Mouse (Mus musculus): ENCODE measurements at regions not wholly inside any gene's neighbourhood (a gene's known extent, or its start where the extent isn't known, plus 50 kb on each side); places are given as distances from the start of the nearest gene placed in this dataset.

GRCm38 (mm10) chr6:106920951-106921350 is 121.1 kb upstream of the Crbn start:
- H3K36me3 ChIP-seq (ENCODE audit: insufficient read depth, low read length) = no peaks in the 10 kb centered on the region
- H3K27ac ChIP-seq = no peak overlapping the region
- H3K4me3 ChIP-seq (replicated peaks; ENCODE audit: low read depth, low read length) = no peak overlapping the region
- H3K4me2 ChIP-seq (ENCODE audit: low read length) = no peak overlapping the region
- DNase-seq (ENCODE audit: low spot score) (no peak), ATAC-seq (replicated peaks; ENCODE audit: low FRiP score, low read depth) (no peak)
- H3K27me3 ChIP-seq (ENCODE audit: insufficient read depth, low read length) = no peaks in the 10 kb centered on the region
- H3K4me1 ChIP-seq (replicated peaks; ENCODE audit: insufficient read depth, low read length) = no peaks in the 10 kb centered on the region
- no peak for TF ChIP-seq CTCF (IDR thresholded peaks at IDR 0.05; ENCODE audit: low read depth)
- H3K9ac ChIP-seq (ENCODE audit: low read depth, low read length) = no peak overlapping the region
- H3K9me3 ChIP-seq (replicated peaks; ENCODE audit: low read length) = no peaks in the 10 kb centered on the region
- 51% methylated on average over 2 of the region's 2 CpGs for WGBS

GRCm38 (mm10) chr6:106925486-106925885 is 125.6 kb upstream of the Crbn start:
- H3K4me2 ChIP-seq (ENCODE audit: low read length) = no peak overlapping the region

GRCm38 (mm10) chr6:106933584-106933983 is 133.7 kb upstream of the Crbn start:
- Histone ChIP-seq H3K4me3 (replicated peaks; ENCODE audit: low read depth, low read length) (no peak overlapping the region), H3K4me2 (ENCODE audit: low read length) (no peak overlapping the region), H3K4me1 (replicated peaks; ENCODE audit: insufficient read depth, low read length) (no peaks in the 10 kb centered on the region), H3K36me3 (ENCODE audit: insufficient read depth, low read length) (no peaks in the 10 kb centered on the region), H3K27ac (no peak overlapping the region), H3K9ac (ENCODE audit: low read depth, low read length) (no peak overlapping the region), H3K9me3 (replicated peaks; ENCODE audit: low read length) (no peaks in the 10 kb centered on the region), H3K27me3 (ENCODE audit: insufficient read depth, low read length) (no peaks in the 10 kb centered on the region)
- ATAC-seq (replicated peaks; ENCODE audit: low FRiP score, low read depth) (no peak), DNase-seq (ENCODE audit: low spot score) (no peak)
- WGBS = 82% methylated on average over 6 of the region's 6 CpGs
- TF ChIP-seq CTCF (IDR thresholded peaks at IDR 0.05; ENCODE audit: low read depth) = no peak

More at GRCm38 (mm10) chr6:106925486-106925885, 125.6 kb upstream of the Crbn start:
- no peaks in the 10 kb centered on the region for H3K4me1 ChIP-seq (replicated peaks; ENCODE audit: insufficient read depth, low read length)
- TF ChIP-seq CTCF (IDR thresholded peaks at IDR 0.05; ENCODE audit: low read depth) = no peak
- H3K9ac ChIP-seq (ENCODE audit: low read depth, low read length) = no peak overlapping the region
- 73% methylated on average over 2 of the region's 2 CpGs for WGBS
- H3K27ac ChIP-seq = no peak overlapping the region
- H3K9me3 ChIP-seq (replicated peaks; ENCODE audit: low read length) = no peaks in the 10 kb centered on the region
- ATAC-seq (replicated peaks; ENCODE audit: low FRiP score, low read depth) (no peak), DNase-seq (ENCODE audit: low spot score) (no peak)
- H3K4me3 ChIP-seq (replicated peaks; ENCODE audit: low read depth, low read length) = no peak overlapping the region
- no peaks in the 10 kb centered on the region for H3K36me3 ChIP-seq (ENCODE audit: insufficient read depth, low read length)
- H3K27me3 ChIP-seq (ENCODE audit: insufficient read depth, low read length) = no peaks in the 10 kb centered on the region

- Histone ChIP-seq H3K27me3 (ENCODE audit: insufficient read depth, low read length) (no peaks in the 10 kb centered on the region), H3K9ac (ENCODE audit: low read depth, low read length) (no peak overlapping the region), H3K4me2 (ENCODE audit: low read length) (no peak overlapping the region), H3K27ac (no peak overlapping the region), H3K9me3 (replicated peaks; ENCODE audit: low read length) (no peaks in the 10 kb centered on the region), H3K4me3 (replicated peaks; ENCODE audit: low read depth, low read length) (no peak overlapping the region), H3K4me1 (replicated peaks; ENCODE audit: insufficient read depth, low read length) (no peaks in the 10 kb centered on the region), H3K36me3 (ENCODE audit: insufficient read depth, low read length) (no peaks in the 10 kb centered on the region)
- ATAC-seq (replicated peaks; ENCODE audit: low FRiP score, low read depth) (no peak), DNase-seq (ENCODE audit: low spot score) (no peak)
- TF ChIP-seq CTCF (IDR thresholded peaks at IDR 0.05; ENCODE audit: low read depth) = no peak
- WGBS = 58% methylated on average over 3 of the region's 3 CpGs
These were observed 146.5 kb upstream of the Crbn start for GRCm38 (mm10) chr6:106946227-106946927.

- no peaks in the 10 kb centered on the region for H3K9me3 ChIP-seq (replicated peaks; ENCODE audit: low read length)
- no peak overlapping the region for H3K27ac ChIP-seq
- no peak overlapping the region for H3K4me3 ChIP-seq (replicated peaks; ENCODE audit: low read depth, low read length)
- no peaks in the 10 kb centered on the region for H3K4me1 ChIP-seq (replicated peaks; ENCODE audit: insufficient read depth, low read length)
- ATAC-seq (replicated peaks; ENCODE audit: low FRiP score, low read depth) (no peak), DNase-seq (ENCODE audit: low spot score) (no peak)
- no peak for TF ChIP-seq CTCF (IDR thresholded peaks at IDR 0.05; ENCODE audit: low read depth)
- H3K4me2 ChIP-seq (ENCODE audit: low read length) = no peak overlapping the region
- H3K36me3 ChIP-seq (ENCODE audit: insufficient read depth, low read length) = no peaks in the 10 kb centered on the region
- no peak overlapping the region for H3K9ac ChIP-seq (ENCODE audit: low read depth, low read length)
- 66% methylated on average over 4 of the region's 4 CpGs for WGBS
- H3K27me3 ChIP-seq (ENCODE audit: insufficient read depth, low read length) = no peaks in the 10 kb centered on the region
These were observed 151.0 kb upstream of the Crbn start for GRCm38 (mm10) chr6:106950909-106951308.

- no peak overlapping the region for H3K27ac ChIP-seq
- H3K36me3 ChIP-seq (ENCODE audit: insufficient read depth, low read length) = no peaks in the 10 kb centered on the region
- no peaks in the 10 kb centered on the region for H3K4me1 ChIP-seq (replicated peaks; ENCODE audit: insufficient read depth, low read length)
- WGBS = 77% methylated on average over 2 of the region's 2 CpGs
- H3K27me3 ChIP-seq (ENCODE audit: insufficient read depth, low read length) = no peaks in the 10 kb centered on the region
- TF ChIP-seq CTCF (IDR thresholded peaks at IDR 0.05; ENCODE audit: low read depth) = no peak
- H3K9ac ChIP-seq (ENCODE audit: low read depth, low read length) = no peak overlapping the region
- H3K4me2 ChIP-seq (ENCODE audit: low read length) = no peak overlapping the region
- H3K4me3 ChIP-seq (replicated peaks; ENCODE audit: low read depth, low read length) = no peak overlapping the region
- no peaks in the 10 kb centered on the region for H3K9me3 ChIP-seq (replicated peaks; ENCODE audit: low read length)
- DNase-seq (ENCODE audit: low spot score) = no peak
- ATAC-seq (replicated peaks; ENCODE audit: low FRiP score, low read depth) = no peak
These were observed 161.4 kb upstream of the Crbn start for GRCm38 (mm10) chr6:106961320-106961719.

- ATAC-seq (replicated peaks; ENCODE audit: low FRiP score, low read depth) (no peak), DNase-seq (ENCODE audit: low spot score) (no peak)
- Histone ChIP-seq H3K36me3 (ENCODE audit: insufficient read depth, low read length) (no peaks in the 10 kb centered on the region), H3K27me3 (ENCODE audit: insufficient read depth, low read length) (no peaks in the 10 kb centered on the region), H3K9me3 (replicated peaks; ENCODE audit: low read length) (no peaks in the 10 kb centered on the region), H3K9ac (ENCODE audit: low read depth, low read length) (no peak overlapping the region), H3K4me2 (ENCODE audit: low read length) (no peak overlapping the region), H3K4me3 (replicated peaks; ENCODE audit: low read depth, low read length) (no peak overlapping the region), H3K4me1 (replicated peaks; ENCODE audit: insufficient read depth, low read length) (no peaks in the 10 kb centered on the region), H3K27ac (no peak overlapping the region)
- no peak for TF ChIP-seq CTCF (IDR thresholded peaks at IDR 0.05; ENCODE audit: low read depth)
- WGBS = 80% methylated on average over 1 of the region's 1 CpGs
These were observed 164.5 kb upstream of the Crbn start for GRCm38 (mm10) chr6:106964337-106964736.

All from kidney, postnatal 0 days (tissue).